Mouse (Mus musculus): ENCODE results near the gene Gm10300. TPM values are rescaled to one million over a fixed set of nuclear protein-coding genes. Genes with fewer than 3 reads are reported as not detected.

The Gm10300 gene
- total and polyA plus RNA-seq, 3 experiments, result 0.08 TPM; not detected in 2

DNA sequence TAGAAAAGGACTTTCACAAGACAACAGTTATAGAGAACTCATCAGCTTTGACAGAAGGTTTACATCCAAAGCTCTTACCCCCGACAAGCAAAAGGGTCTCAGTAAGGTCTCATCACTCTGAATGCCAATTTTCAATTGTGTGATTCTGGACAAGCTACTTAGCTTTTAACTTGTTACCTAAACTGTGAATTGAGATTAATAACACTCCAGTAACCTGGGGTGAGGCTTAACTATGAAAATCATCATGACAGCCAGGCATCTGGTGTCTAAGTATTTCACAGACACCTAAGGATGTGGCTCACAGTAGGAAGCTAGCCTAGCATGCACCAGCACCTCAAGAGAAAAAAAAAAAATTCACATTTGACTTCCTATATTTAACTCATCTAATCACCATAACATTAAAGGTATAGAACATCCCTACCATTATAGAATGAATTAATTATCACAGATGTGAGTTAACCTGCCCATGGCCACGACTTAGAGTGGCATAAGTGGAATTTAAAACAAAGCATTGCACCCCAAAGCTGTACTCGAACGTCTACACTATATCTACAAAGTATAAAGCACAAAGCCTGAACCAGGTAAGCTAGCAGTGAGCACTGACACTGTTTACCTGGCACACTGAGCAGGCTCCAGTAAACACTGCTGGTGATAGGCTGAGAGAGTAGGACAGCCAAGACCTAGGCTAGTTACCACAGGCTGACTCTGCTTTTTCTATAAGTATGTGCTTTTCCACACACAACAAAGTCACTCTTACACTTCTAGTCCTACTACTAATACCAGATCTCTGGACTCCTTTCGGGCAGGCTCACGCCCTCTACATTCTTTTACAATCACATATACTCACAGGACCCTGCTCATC lies 32.8 kb upstream of the Gm10300 start:
- no peak for DNase-seq (ENCODE audit: extremely low read depth)
- no peak overlapping the region for H3K27ac ChIP-seq (ENCODE audit: insufficient read depth, low read depth)
- H3K4me1 ChIP-seq (ENCODE audit: control insufficient read depth in 1 of 2, insufficient read depth in 2 of 2), result peaks cover 4 to 14% of the 10 kb centered on the region in 2 experiments
- no peaks in the 10 kb centered on the region for H3K27me3 ChIP-seq (replicated peaks)
- dilution Hi-C loops (cut with MboI; ENCODE audit: extremely low pct_ligation_motif_present, extremely low pct_unique_long_range_greater_than_20kb, low sequenced_read_pairs), result no loop called here
- H3K9ac ChIP-seq (ENCODE audit: insufficient read depth, low read depth), result no peak overlapping the region
- H3K79me2 ChIP-seq (replicated peaks; ENCODE audit: control insufficient read depth, extremely low read depth, insufficient read depth, poor library complexity, severe bottlenecking), result no peaks in the 10 kb centered on the region
- no peaks in the 10 kb centered on the region for H3K9me3 ChIP-seq (replicated peaks; ENCODE audit: low read length)
- H3K4me3 ChIP-seq (replicated peaks in 1 of 3; ENCODE audit: low read depth in 2 of 3, low read length in 2 of 3, poor library complexity in 1 of 3), result no peak overlapping the region
- in situ Hi-C loops (cut with MboI; ENCODE audit: low pct_ligation_motif_present, low pct_unique_long_range_greater_than_20kb, low sequenced_read_pairs), result no loop called here
- H3K36me3 ChIP-seq (replicated peaks in 1 of 2; ENCODE audit: control insufficient read depth in 1 of 2, insufficient read depth in 1 of 2, low read length in 1 of 2), result no peaks in the 10 kb centered on the region
- TF ChIP-seq UBTF (IDR thresholded peaks at IDR 0.05; ENCODE audit: low read depth, low read length) (no peak), CHD1 (IDR thresholded peaks at IDR 0.05; ENCODE audit: low read depth, low read length) (no peak), POLR2A (IDR thresholded peaks at IDR 0.05; ENCODE audit: low read depth, low read length) (no peak), USF2 (conservative IDR thresholded peaks at IDR 0.05; ENCODE audit: low read depth, low read length) (no peak), IRF4 (IDR thresholded peaks at IDR 0.05; ENCODE audit: low read depth, low read length) (no peak), MAZ (IDR thresholded peaks at IDR 0.05; ENCODE audit: low read depth, low read length) (no peak), SMC3 (IDR thresholded peaks at IDR 0.05; ENCODE audit: low read depth, low read length) (no peak), MEF2A (IDR thresholded peaks at IDR 0.05; ENCODE audit: borderline replicate concordance, low read depth, low read length) (no peak), ETS1 (conservative IDR thresholded peaks at IDR 0.05; ENCODE audit: low read depth, low read length) (no peak), KAT2A (IDR thresholded peaks at IDR 0.05; ENCODE audit: insufficient replicate concordance, low read length) (no peak), RAD21 (IDR thresholded peaks at IDR 0.05; ENCODE audit: low read depth, low read length) (no peak), CTCF (conservative IDR thresholded peaks at IDR 0.05 in 1 of 2, IDR thresholded peaks at IDR 0.05 in 1 of 2; ENCODE audit: low read depth in 2 of 2, low read length in 2 of 2) (no peak)
- H3K4me2 ChIP-seq (ENCODE audit: insufficient read depth, low read depth, poor library complexity, severe bottlenecking), result no peak overlapping the region

- no peak for DNase-seq (ENCODE audit: extremely low read depth)
Observed at GRCm38 (mm10) chr4:132043726-132044125, 30.8 kb upstream of the Gm10300 start.

More at GRCm38 (mm10) chr4:132043726-132044125, 30.8 kb upstream of the Gm10300 start:
- H3K36me3 ChIP-seq (replicated peaks in 1 of 2; ENCODE audit: control insufficient read depth in 1 of 2, insufficient read depth in 1 of 2, low read length in 1 of 2), result no peaks in the 10 kb centered on the region
- H3K27ac ChIP-seq (ENCODE audit: insufficient read depth, low read depth), result no peak overlapping the region
- H3K9ac ChIP-seq (ENCODE audit: insufficient read depth, low read depth), result no peak overlapping the region
- peaks cover 4 to 5% of the 10 kb centered on the region in 2 experiments for H3K4me1 ChIP-seq (ENCODE audit: control insufficient read depth in 1 of 2, insufficient read depth in 2 of 2)
- H3K79me2 ChIP-seq (replicated peaks; ENCODE audit: control insufficient read depth, extremely low read depth, insufficient read depth, poor library complexity, severe bottlenecking), result no peaks in the 10 kb centered on the region
- H3K9me3 ChIP-seq (replicated peaks; ENCODE audit: low read length), result no peaks in the 10 kb centered on the region
- H3K4me3 ChIP-seq (replicated peaks in 1 of 3; ENCODE audit: low read depth in 2 of 3, low read length in 2 of 3, poor library complexity in 1 of 3), result no peak overlapping the region
- H3K4me2 ChIP-seq (ENCODE audit: insufficient read depth, low read depth, poor library complexity, severe bottlenecking), result no peak overlapping the region
- TF ChIP-seq KAT2A (IDR thresholded peaks at IDR 0.05; ENCODE audit: insufficient replicate concordance, low read length) (no peak), ZNF384 (IDR thresholded peaks at IDR 0.05; ENCODE audit: low read depth, low read length) (no peak), MYC (IDR thresholded peaks at IDR 0.05; ENCODE audit: low read depth, low read length) (no peak), POLR2A (IDR thresholded peaks at IDR 0.05; ENCODE audit: low read depth, low read length) (no peak), NRF1 (IDR thresholded peaks at IDR 0.05; ENCODE audit: low read depth, low read length) (no peak), MXI1 (IDR thresholded peaks at IDR 0.05; ENCODE audit: low read depth, low read length) (no peak), PAX5 (IDR thresholded peaks at IDR 0.05; ENCODE audit: low read length) (no peak), CHD1 (IDR thresholded peaks at IDR 0.05; ENCODE audit: low read depth, low read length) (no peak), SMC3 (IDR thresholded peaks at IDR 0.05; ENCODE audit: low read depth, low read length) (no peak), NELFE (IDR thresholded peaks at IDR 0.05; ENCODE audit: low read depth, low read length) (no peak), ZMIZ1 (IDR thresholded peaks at IDR 0.05; ENCODE audit: low read depth, low read length) (no peak), POLR2AphosphoS2 (IDR thresholded peaks at IDR 0.05; ENCODE audit: low read depth, low read length) (no peak), ZKSCAN1 (IDR thresholded peaks at IDR 0.05; ENCODE audit: borderline replicate concordance, low read depth, low read length) (no peak), ELF1 (IDR thresholded peaks at IDR 0.05; ENCODE audit: low read depth, low read length) (no peak), HCFC1 (IDR thresholded peaks at IDR 0.05; ENCODE audit: low read depth, low read length) (no peak), ETS1 (conservative IDR thresholded peaks at IDR 0.05; ENCODE audit: low read depth, low read length) (no peak), MAFK (IDR thresholded peaks at IDR 0.05; ENCODE audit: insufficient replicate concordance, low read length) (no peak), RAD21 (IDR thresholded peaks at IDR 0.05; ENCODE audit: low read depth, low read length) (no peak), CTCF (conservative IDR thresholded peaks at IDR 0.05 in 1 of 2, IDR thresholded peaks at IDR 0.05 in 1 of 2; ENCODE audit: low read depth in 2 of 2, low read length in 2 of 2) (no peak)
- H3K27me3 ChIP-seq (replicated peaks), result peaks cover 9% of the 10 kb centered on the region
- dilution Hi-C loops (cut with MboI; ENCODE audit: extremely low pct_ligation_motif_present, extremely low pct_unique_long_range_greater_than_20kb, low sequenced_read_pairs), result no loop called here
- in situ Hi-C loops (cut with MboI; ENCODE audit: low pct_ligation_motif_present, low pct_unique_long_range_greater_than_20kb, low sequenced_read_pairs), result no loop called here

Measured in CH12.LX (cell line).